13 mouse cellular contexts compared by ENCODE assay signal in genomic region chr2:89912616-89913015, GRCm38 (mm10). TPM values are rescaled to one million over a fixed set of nuclear protein-coding genes. Genes with fewer than 3 reads are reported as not detected.
"Had no signal": no experiment of that assay in that cellular context is flagged by ENCODE, and none has a peak within 500 bp of the region (broad histone marks: within the 10 kb centered on the region; RNA-seq: fewer than 3 reads in every experiment).

No protein-coding gene starts in this region.

RNA-seq across cellular contexts. Expression of gene Olfr1258, which starts 14.5 kb away (rescaled TPM):
- total RNA-seq: neutrophil, adult 5-6 weeks had no signal
- polyA plus RNA-seq: neural tube, embryonic 14.5 days; neural tube, embryonic 15.5 days; small intestine, adult 2 months; spleen, adult 2 months; stomach, embryonic 14.5 days; stomach, embryonic 15.5 days; stomach, embryonic 16.5 days; stomach, postnatal 0 days; testis, adult 2 months; thymus, adult 2 months; thymus, postnatal 0 days; urinary bladder, adult 2 months had no signal

RNA-seq across cellular contexts. Expression of gene Olfr1257, which starts 34.4 kb away (rescaled TPM):
- total RNA-seq: neutrophil, adult 5-6 weeks had no signal
- polyA plus RNA-seq: neural tube, embryonic 14.5 days; neural tube, embryonic 15.5 days; small intestine, adult 2 months; spleen, adult 2 months; stomach, embryonic 14.5 days; stomach, embryonic 15.5 days; stomach, embryonic 16.5 days; stomach, postnatal 0 days; thymus, adult 2 months; thymus, postnatal 0 days; urinary bladder, adult 2 months had no signal

RNA-seq across cellular contexts. Expression of gene Olfr1259, which starts 35.8 kb away (rescaled TPM):
- total RNA-seq: neutrophil, adult 5-6 weeks had no signal
- polyA plus RNA-seq: neural tube, embryonic 14.5 days; neural tube, embryonic 15.5 days; spleen, adult 2 months; stomach, embryonic 14.5 days; stomach, embryonic 15.5 days; stomach, embryonic 16.5 days; stomach, postnatal 0 days; thymus, adult 2 months; thymus, postnatal 0 days had no signal
